Mouse (Mus musculus) lung, embryonic 14.5 days (tissue): ENCODE results near the gene Atp5g2. TPM values are rescaled to one million over a fixed set of nuclear protein-coding genes. Genes with fewer than 3 reads are reported as not detected.
"Not testable (repeated sequence)": the region's sequence is repeated elsewhere in the genome, so short reads cannot be mapped to it uniquely, and the experiment has no call there.

Experiments
- ATAC-seq: fragments of 200-750 bp; cut with Nextera tagmentation; 2 replicates; pipeline ENCODE4 v1.8.0; 2017; ENCODE audit warnings: mild to moderate bottlenecking, moderate TSS enrichment, moderate library complexity; ENCODE audit not compliant: insufficient read depth
- DNase-seq: peaks from one replicate; pipeline ENCODE4 v3.0.0-alpha.2; 2015
- H3K27ac ChIP-seq: fragments of 300-500 bp; sonication (generic); 2 replicates; pipeline ENCODE4 v1.5.1; 2014; ENCODE audit warnings: low read depth, mild to moderate bottlenecking, moderate library complexity
- H3K27me3 ChIP-seq: fragments of 300-500 bp; sonication (generic); 2 replicates; pipeline ENCODE4 v1.6.1; 2014; ENCODE audit warnings: low read length, control low read depth; ENCODE audit not compliant: insufficient read depth
- H3K36me3 ChIP-seq: fragments of 300-500 bp; sonication (generic); 2 replicates; pipeline ENCODE4 v1.6.1; 2014; ENCODE audit warnings: control low read depth; ENCODE audit not compliant: insufficient read depth
- H3K4me1 ChIP-seq: fragments of 300-500 bp; sonication (generic); 2 replicates; pipeline ENCODE4 v1.6.1; 2014; ENCODE audit warnings: antibody characterized with exemption, control low read depth; ENCODE audit not compliant: insufficient read depth
- H3K4me2 ChIP-seq: fragments of 300-500 bp; sonication (generic); 2 replicates; pipeline ENCODE4 v1.6.1; 2014; ENCODE audit warnings: mild to moderate bottlenecking
- H3K4me3 ChIP-seq: fragments of 300-500 bp; sonication (generic); 2 replicates; pipeline ENCODE4 v1.5.1; 2014; ENCODE audit warnings: low read depth, low read length
- H3K9ac ChIP-seq: fragments of 300-500 bp; sonication (generic); 2 replicates; pipeline ENCODE4 v1.6.1; 2014
- H3K9me3 ChIP-seq: fragments of 300-500 bp; sonication (generic); 2 replicates; pipeline ENCODE4 v1.6.1; 2016; ENCODE audit warnings: low read depth, low read length, control low read depth
- CTCF ChIP-seq: IDR thresholded peaks from 2 replicates; pipeline ENCODE4 v1.5.1; 2016; ENCODE audit warnings: antibody characterized with exemption, low read depth
- WGBS: fragments of 180-500 bp; shearing (Covaris S2); extraction: QIAGEN DNeasy Blood & Tissue Kit; methylation state at CpG from one replicate; pipeline ENCODE4 v1.1.7; 2014; 5-methylcytosine and 5-hydroxymethylcytosine counted together
- polyA plus RNA-seq: library from polyadenylated mRNA; unstranded; fragments of >200 nt; fragmentation: Nextera tagmentation; extraction: Ambion mirVana; gene quantifications from 2 replicates; pipeline ENCODE4 v1.2.1, GENCODE M21; 2014

The Atp5g2 gene
- polyA plus RNA-seq, 1 experiment from 2014 or later = 94.8 TPM

GRCm38 (mm10) chr15:102669571-102669970 lies 2.6 kb downstream of the Atp5g2 start:
- Histone ChIP-seq H3K27me3 (no peaks in the 10 kb centered on the region), H3K4me1 (peaks cover 16% of the 10 kb centered on the region), H3K36me3 (peaks cover 48% of the 10 kb centered on the region), H3K9me3 (no peaks in the 10 kb centered on the region), H3K9ac (peak overlapping the region; percentile 16), H3K4me2 (peak overlapping the region; percentile 63), H3K27ac (no peak overlapping the region), H3K4me3 (peak overlapping the region; percentile 77)
- WGBS = 82% methylated on average over 8 of the region's 8 CpGs
- DNase-seq = no peak
- TF ChIP-seq CTCF = no peak
- no peak for ATAC-seq

DNA sequence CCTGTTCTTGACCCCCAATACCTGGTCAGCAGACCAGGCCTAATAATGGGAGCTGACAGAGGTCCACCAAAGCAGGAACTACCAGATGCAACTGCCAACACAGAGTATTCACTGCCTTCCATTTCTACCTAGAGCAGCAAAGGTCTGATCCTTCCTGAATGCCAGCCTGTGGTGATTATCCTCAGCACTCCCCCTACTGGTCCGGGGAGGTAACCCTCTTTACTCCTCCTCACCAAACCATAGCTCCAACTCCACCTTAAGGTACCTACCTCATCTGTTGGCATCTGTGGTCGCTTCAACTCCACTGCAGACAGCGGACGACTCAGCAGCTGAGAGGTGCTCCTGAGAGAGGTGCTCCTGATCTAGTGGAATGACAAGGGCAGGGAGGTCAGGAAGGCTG lies 6.7 kb downstream of the Atp5g2 start:
- 0 out of 2 replicates have a peak, but pooled peaks have one; percentile 22 for ATAC-seq
- 39% methylated on average over 4 of the region's 4 CpGs for WGBS
- H3K36me3 ChIP-seq = peaks cover 85% of the 10 kb centered on the region

DNA sequence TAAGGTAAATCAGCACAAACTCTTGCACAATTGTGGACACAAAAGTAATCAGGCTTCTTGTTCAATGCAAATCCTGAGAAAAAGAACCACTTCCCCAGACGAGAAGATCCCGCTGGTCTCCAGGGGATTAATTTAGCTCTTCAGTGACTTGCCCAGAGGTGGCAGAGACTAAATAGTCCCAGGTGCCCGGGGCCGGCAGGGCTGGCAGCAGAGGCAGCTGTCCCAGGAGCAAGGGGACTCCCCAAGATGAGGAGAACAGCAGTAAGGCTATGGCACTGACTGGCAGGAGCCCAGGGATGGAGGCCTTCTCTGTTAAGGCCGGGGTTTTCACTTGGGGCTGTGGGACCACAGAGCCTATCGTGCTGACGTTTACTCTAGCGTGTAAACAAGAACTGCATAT lies 8.3 kb downstream of the Atp5g2 start:
- ATAC-seq (no peak), DNase-seq (no peak)
- no peaks in the 10 kb centered on the region for H3K9me3 ChIP-seq
- WGBS = 86% methylated on average over 8 of the region's 8 CpGs
- no peaks in the 10 kb centered on the region for H3K27me3 ChIP-seq
- no peak overlapping the region for H3K9ac ChIP-seq
- no peak overlapping the region for H3K4me3 ChIP-seq
- no peaks in the 10 kb centered on the region for H3K4me1 ChIP-seq
- TF ChIP-seq CTCF = no peak
- peaks cover 86% of the 10 kb centered on the region for H3K36me3 ChIP-seq
- H3K27ac ChIP-seq = no peak overlapping the region
- H3K4me2 ChIP-seq = no peak overlapping the region

More for the DNA sequence above, 6.7 kb downstream of the Atp5g2 start:
- H3K4me1 ChIP-seq = peaks cover 7% of the 10 kb centered on the region
- no peak overlapping the region for H3K4me3 ChIP-seq
- no peak overlapping the region for H3K4me2 ChIP-seq
- H3K27ac ChIP-seq = 0 out of 2 replicates have a peak overlapping the region, but pooled peaks have one; percentile 40
- no peaks in the 10 kb centered on the region for H3K27me3 ChIP-seq
- no peaks in the 10 kb centered on the region for H3K9me3 ChIP-seq
- peak; percentile 84 for TF ChIP-seq CTCF
- H3K9ac ChIP-seq = no peak overlapping the region
- DNase-seq = peak; percentile 77

DNA sequence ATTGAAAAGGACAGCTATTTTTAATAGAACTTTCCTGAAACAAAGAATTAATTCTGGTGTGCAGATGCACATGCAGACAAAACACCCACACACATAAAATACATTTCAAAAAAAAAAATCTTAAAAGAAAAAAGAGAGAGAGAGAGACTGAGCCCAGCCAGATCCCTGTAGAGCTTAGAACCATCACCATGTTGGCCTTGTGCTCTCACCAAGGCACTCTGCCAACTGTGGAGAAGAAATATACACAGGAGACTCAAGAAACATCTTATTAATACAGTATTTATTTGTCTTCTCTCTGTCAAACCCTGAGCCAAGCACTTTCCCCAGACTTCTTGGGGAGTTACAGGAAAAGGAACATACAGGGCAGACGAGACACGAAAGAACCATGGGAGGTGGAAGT lies 9.6 kb downstream of the Atp5g2 start:
- not testable (repeated sequence) for H3K27me3 ChIP-seq, H3K4me3 ChIP-seq, H3K27ac ChIP-seq, H3K9me3 ChIP-seq, H3K4me1 ChIP-seq, ATAC-seq, H3K9ac ChIP-seq, H3K4me2 ChIP-seq
- H3K36me3 ChIP-seq = peaks cover 76% of the 10 kb centered on the region
- peak; percentile 63 for DNase-seq
- WGBS = no CpG with 5 or more reads among the region's 2 CpGs

GRCm38 (mm10) chr15:102657926-102658381 lies 14.2 kb downstream of the Atp5g2 start:
- no peak overlapping the region for H3K9ac ChIP-seq
- no peaks in the 10 kb centered on the region for H3K27me3 ChIP-seq
- H3K9me3 ChIP-seq = no peaks in the 10 kb centered on the region
- H3K4me1 ChIP-seq = peaks cover 14% of the 10 kb centered on the region
- ATAC-seq = peak; percentile 28
- no peak overlapping the region for H3K4me3 ChIP-seq
- H3K36me3 ChIP-seq = peaks cover 29% of the 10 kb centered on the region
- 24% methylated on average over 3 of the region's 3 CpGs for WGBS
- peak overlapping the region; percentile 97 for H3K27ac ChIP-seq
- DNase-seq = peak; percentile 50
- no peak for TF ChIP-seq CTCF
- H3K4me2 ChIP-seq = peak overlapping the region; percentile 21; the same call in 1 of the 2 replicates

DNA sequence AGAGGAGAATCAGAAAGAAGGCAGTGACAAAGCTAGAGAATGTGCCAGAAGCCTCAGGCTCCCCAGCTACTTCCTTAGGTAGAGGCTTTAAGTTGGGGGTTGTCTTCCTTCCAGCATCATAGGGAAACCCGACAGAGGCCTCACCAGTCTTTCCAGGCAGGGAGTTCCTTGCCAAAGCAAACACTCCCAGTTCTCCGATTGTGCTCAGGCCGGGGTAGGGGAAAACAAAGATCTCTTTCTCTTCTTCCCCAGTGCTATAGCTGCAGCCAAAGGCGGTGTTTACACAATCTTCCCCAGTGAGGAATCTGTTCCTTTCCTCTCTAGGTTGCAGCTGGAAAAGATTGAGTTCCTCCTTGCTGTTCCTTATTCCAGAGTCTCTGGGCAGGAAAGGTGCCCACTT lies 15.5 kb downstream of the Atp5g2 start:
- DNase-seq = peak; percentile 85
- Histone ChIP-seq H3K27me3 (no peaks in the 10 kb centered on the region), H3K4me2 (peak overlapping the region; percentile 21; the same call in 1 of the 2 replicates), H3K27ac (peak overlapping the region; percentile 97), H3K9me3 (no peaks in the 10 kb centered on the region), H3K4me1 (peaks cover 14% of the 10 kb centered on the region), H3K36me3 (peaks cover 17% of the 10 kb centered on the region), H3K9ac (0 out of 2 replicates have a peak overlapping the region, but pooled peaks have one; percentile 5), H3K4me3 (no peak overlapping the region)
- TF ChIP-seq CTCF = no peak
- peak; percentile 92 for ATAC-seq
- WGBS = 5% methylated on average over 4 of the region's 4 CpGs

DNA sequence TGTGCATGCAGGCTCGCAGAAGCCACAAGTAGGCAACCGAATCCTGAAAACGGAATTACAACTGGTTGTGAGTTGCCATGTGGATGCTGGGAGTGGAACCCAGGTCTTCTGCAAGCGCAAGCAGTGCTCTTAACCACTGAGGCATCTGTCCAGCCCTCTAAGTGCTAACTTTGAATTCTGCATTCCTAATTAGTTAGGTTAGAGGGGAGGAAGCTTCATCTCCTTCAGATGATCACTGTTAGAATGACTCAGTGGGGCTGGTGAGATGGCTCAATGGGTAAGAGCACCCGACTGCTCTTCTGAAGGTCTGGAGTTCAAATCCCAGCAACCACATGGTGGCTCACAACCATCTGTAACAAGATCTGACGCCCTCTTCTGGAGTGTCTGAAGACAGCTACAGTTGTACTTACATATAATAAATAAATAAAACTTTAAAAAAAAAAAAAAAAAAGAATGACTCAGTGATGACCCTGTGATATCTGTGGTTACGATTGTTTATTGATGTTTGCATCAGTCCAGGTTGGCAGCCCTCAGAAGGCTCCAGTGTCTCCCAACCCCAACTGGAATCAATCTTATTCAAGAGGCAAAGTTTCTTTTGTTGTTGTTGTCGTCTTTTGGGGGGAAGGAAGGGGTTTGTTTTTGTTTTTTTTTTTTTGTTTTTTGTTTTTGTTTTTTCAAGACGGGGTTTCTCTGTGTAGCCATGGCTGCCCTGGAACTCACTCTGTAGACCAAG lies 20.1 kb downstream of the Atp5g2 start:
- not testable (repeated sequence) for H3K4me2 ChIP-seq, H3K27ac ChIP-seq, H3K9me3 ChIP-seq, ATAC-seq, H3K9ac ChIP-seq, H3K4me1 ChIP-seq, H3K36me3 ChIP-seq, DNase-seq, H3K4me3 ChIP-seq, H3K27me3 ChIP-seq
- 81% methylated on average over 8 of the region's 9 CpGs for WGBS
